Mouse (Mus musculus): ENCODE data around the gene Sertad2. TPM values are rescaled to one million over a fixed set of nuclear protein-coding genes. Genes with fewer than 3 reads are reported as not detected.

Gene Sertad2
- polyA plus RNA-seq, 1 experiment = 20.9 TPM

DNA sequence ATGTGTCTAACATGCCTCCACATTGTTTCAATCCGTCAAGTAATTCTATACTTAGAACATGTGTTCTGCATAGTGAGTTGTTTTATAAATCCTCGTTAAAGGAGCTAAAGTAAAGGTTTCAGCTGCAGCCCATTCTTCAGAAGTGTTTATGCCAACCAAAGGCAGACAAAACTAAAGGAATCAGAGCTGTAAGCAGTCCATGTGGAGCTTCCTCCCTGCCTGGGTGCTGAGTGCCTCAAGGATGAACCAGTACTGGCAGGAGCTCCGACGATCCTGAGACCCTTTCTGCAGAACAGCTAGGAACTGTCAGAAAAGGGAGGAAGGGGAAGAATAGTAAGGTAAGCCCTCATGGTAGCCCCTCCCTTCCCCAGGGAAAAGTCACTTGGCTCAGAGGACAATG, 28.3 kb upstream of the Sertad2 start:
- Histone ChIP-seq H3ac (ENCODE audit: control insufficient read depth, insufficient read length) (no peak overlapping the region), H3K4me2 (ENCODE audit: low read depth) (no peak overlapping the region), H3K79me2 (ENCODE audit: control insufficient read depth, insufficient read depth) (no peaks in the 10 kb centered on the region), H3K4me3 (no peak overlapping the region), H3K27me3 (ENCODE audit: control insufficient read depth, insufficient read depth, insufficient read length) (no peaks in the 10 kb centered on the region), H3K36me3 (ENCODE audit: control insufficient read depth, insufficient read depth) (no peaks in the 10 kb centered on the region)
- no peak for TF ChIP-seq POLR2A (IDR thresholded peaks at IDR 0.05; ENCODE audit: insufficient read length, low read depth)
- no peak for TF ChIP-seq MAX (IDR thresholded peaks at IDR 0.05; ENCODE audit: low read depth)
- TF ChIP-seq REST (IDR thresholded peaks at IDR 0.05; ENCODE audit: insufficient read depth, insufficient read length) = no peak
- no peak for TF ChIP-seq CEBPB (IDR thresholded peaks at IDR 0.05; ENCODE audit: insufficient read depth, poor library complexity, severe bottlenecking)
- TF ChIP-seq E2F4 (IDR thresholded peaks at IDR 0.05; ENCODE audit: insufficient read depth) = no peak
- no peak for TF ChIP-seq USF1 (IDR thresholded peaks at IDR 0.05; ENCODE audit: low read depth)
- TF ChIP-seq MYOG (IDR thresholded peaks at IDR 0.05; ENCODE audit: control insufficient read depth in 1 of 3, insufficient read depth in 1 of 3, insufficient read length in 2 of 3, low read depth in 2 of 3) = no peak
- no peak for TF ChIP-seq SRF (IDR thresholded peaks at IDR 0.05; ENCODE audit: control insufficient read depth, insufficient read length, low read depth)
- no peak for TF ChIP-seq TCF3 (IDR thresholded peaks at IDR 0.05; ENCODE audit: insufficient read length, low read depth)
- TF ChIP-seq POLR2AphosphoS2 (IDR thresholded peaks at IDR 0.05; ENCODE audit: insufficient read length, low read depth) = no peak
- TF ChIP-seq TCF12 (IDR thresholded peaks at IDR 0.05; ENCODE audit: insufficient read depth, poor library complexity, severe bottlenecking) = no peak
- TF ChIP-seq MYOD1 (IDR thresholded peaks at IDR 0.05; ENCODE audit: control insufficient read depth in 1 of 3, insufficient read length in 2 of 3, low read depth in 2 of 3) = no peak

DNA sequence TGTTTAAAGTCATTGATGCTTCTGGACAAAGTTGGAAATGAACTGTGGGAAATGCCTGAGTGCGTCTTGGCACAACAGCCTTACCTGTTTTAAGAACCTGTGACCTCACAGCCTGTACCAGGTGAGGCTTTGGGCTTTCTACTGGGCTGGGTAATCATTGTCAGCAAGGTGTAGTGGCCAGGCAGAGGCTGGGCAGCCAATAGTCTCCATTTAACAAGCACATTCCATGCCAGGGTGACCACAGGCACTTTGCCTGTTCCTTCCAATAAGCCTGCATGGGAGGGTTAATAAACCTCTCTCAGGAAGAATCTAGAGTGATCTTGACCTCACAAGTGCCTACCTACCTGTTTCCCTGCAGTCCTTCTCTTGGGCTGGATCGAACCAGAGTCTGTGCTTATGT, 21.7 kb upstream of the Sertad2 start:
- no peak overlapping the region for H3ac ChIP-seq (ENCODE audit: control insufficient read depth, insufficient read length)
- H3K27me3 ChIP-seq (ENCODE audit: control insufficient read depth, insufficient read depth, insufficient read length) = no peaks in the 10 kb centered on the region
- no peak for TF ChIP-seq REST (IDR thresholded peaks at IDR 0.05; ENCODE audit: insufficient read depth, insufficient read length)
- TF ChIP-seq TCF3 (IDR thresholded peaks at IDR 0.05; ENCODE audit: insufficient read length, low read depth) = no peak
- TF ChIP-seq CEBPB (IDR thresholded peaks at IDR 0.05; ENCODE audit: insufficient read depth, poor library complexity, severe bottlenecking) = no peak
- TF ChIP-seq MAX (IDR thresholded peaks at IDR 0.05; ENCODE audit: low read depth) = no peak
- no peak for TF ChIP-seq SRF (IDR thresholded peaks at IDR 0.05; ENCODE audit: control insufficient read depth, insufficient read length, low read depth)
- no peak for TF ChIP-seq POLR2A (IDR thresholded peaks at IDR 0.05; ENCODE audit: insufficient read length, low read depth)
- no peak for TF ChIP-seq USF1 (IDR thresholded peaks at IDR 0.05; ENCODE audit: low read depth)
- TF ChIP-seq E2F4 (IDR thresholded peaks at IDR 0.05; ENCODE audit: insufficient read depth) = no peak
- no peak for TF ChIP-seq MYOG (IDR thresholded peaks at IDR 0.05; ENCODE audit: control insufficient read depth in 1 of 3, insufficient read depth in 1 of 3, insufficient read length in 2 of 3, low read depth in 2 of 3)
- no peak for TF ChIP-seq TCF12 (IDR thresholded peaks at IDR 0.05; ENCODE audit: insufficient read depth, poor library complexity, severe bottlenecking)
- TF ChIP-seq POLR2AphosphoS2 (IDR thresholded peaks at IDR 0.05; ENCODE audit: insufficient read length, low read depth) = no peak
- TF ChIP-seq MYOD1 (IDR thresholded peaks at IDR 0.05; ENCODE audit: control insufficient read depth in 1 of 3, insufficient read length in 2 of 3, low read depth in 2 of 3) = no peak
- H3K36me3 ChIP-seq (ENCODE audit: control insufficient read depth, insufficient read depth) = no peaks in the 10 kb centered on the region
- H3K4me2 ChIP-seq (ENCODE audit: low read depth) = no peak overlapping the region
- H3K4me3 ChIP-seq = no peak overlapping the region
- H3K79me2 ChIP-seq (ENCODE audit: control insufficient read depth, insufficient read depth) = no peaks in the 10 kb centered on the region

DNA sequence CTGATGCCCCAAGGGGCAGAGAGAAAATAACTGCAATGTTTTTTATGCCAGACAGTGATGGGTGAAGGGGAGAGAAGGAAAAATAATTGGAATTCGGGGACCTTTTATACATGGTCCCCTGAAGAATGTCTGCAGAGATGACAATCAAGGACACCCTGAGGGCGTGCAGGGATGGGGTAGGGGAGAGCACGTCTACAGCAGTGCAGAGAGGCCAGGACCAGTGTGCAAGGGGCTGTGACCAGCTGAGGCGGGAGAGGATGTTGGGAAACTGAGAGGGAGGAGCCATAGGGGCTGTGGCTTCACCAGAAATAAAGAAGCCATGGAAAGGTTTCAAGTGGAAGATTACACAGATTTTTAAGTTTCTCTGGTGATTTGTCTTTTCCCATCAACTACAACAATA, 20.3 kb upstream of the Sertad2 start:
- Histone ChIP-seq H3ac (ENCODE audit: control insufficient read depth, insufficient read length) (no peak overlapping the region), H3K4me3 (no peak overlapping the region), H3K36me3 (ENCODE audit: control insufficient read depth, insufficient read depth) (no peaks in the 10 kb centered on the region), H3K27me3 (ENCODE audit: control insufficient read depth, insufficient read depth, insufficient read length) (no peaks in the 10 kb centered on the region), H3K4me2 (ENCODE audit: low read depth) (no peak overlapping the region), H3K79me2 (ENCODE audit: control insufficient read depth, insufficient read depth) (no peaks in the 10 kb centered on the region)
- TF ChIP-seq POLR2AphosphoS2 (IDR thresholded peaks at IDR 0.05; ENCODE audit: insufficient read length, low read depth) = no peak

DNA sequence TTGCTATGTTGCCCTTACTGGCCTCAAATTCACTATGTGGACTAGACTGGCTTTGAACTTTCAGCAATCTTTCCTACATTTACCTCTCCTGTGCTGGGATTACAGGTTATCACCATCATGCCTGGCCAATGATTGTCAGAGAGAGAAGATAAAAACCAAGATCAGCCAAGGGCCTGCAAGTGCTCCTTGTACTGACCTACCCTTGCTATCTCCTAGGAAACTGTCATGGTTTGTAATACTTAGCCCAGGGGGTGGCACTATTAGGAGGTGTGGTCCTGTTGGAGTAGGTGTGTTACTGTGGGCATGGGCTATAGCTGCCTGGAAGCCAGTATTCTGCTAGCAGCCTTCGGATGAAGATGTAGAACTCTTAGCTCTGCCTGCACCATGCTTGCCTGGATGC, 18.6 kb upstream of the Sertad2 start:
- Histone ChIP-seq H3K27me3 (ENCODE audit: control insufficient read depth, insufficient read depth, insufficient read length) (no peaks in the 10 kb centered on the region), H3K79me2 (ENCODE audit: control insufficient read depth, insufficient read depth) (no peaks in the 10 kb centered on the region), H3K4me3 (no peak overlapping the region), H3K4me2 (ENCODE audit: low read depth) (no peak overlapping the region), H3K36me3 (ENCODE audit: control insufficient read depth, insufficient read depth) (no peaks in the 10 kb centered on the region), H3ac (ENCODE audit: control insufficient read depth, insufficient read length) (no peak overlapping the region)
- TF ChIP-seq SRF (IDR thresholded peaks at IDR 0.05; ENCODE audit: control insufficient read depth, insufficient read length, low read depth) (no peak), TCF12 (IDR thresholded peaks at IDR 0.05; ENCODE audit: insufficient read depth, poor library complexity, severe bottlenecking) (no peak), TCF3 (IDR thresholded peaks at IDR 0.05; ENCODE audit: insufficient read length, low read depth) (no peak), CEBPB (IDR thresholded peaks at IDR 0.05; ENCODE audit: insufficient read depth, poor library complexity, severe bottlenecking) (no peak), POLR2AphosphoS2 (IDR thresholded peaks at IDR 0.05; ENCODE audit: insufficient read length, low read depth) (no peak), MYOD1 (IDR thresholded peaks at IDR 0.05; ENCODE audit: control insufficient read depth in 1 of 3, insufficient read length in 2 of 3, low read depth in 2 of 3) (no peak), REST (IDR thresholded peaks at IDR 0.05; ENCODE audit: insufficient read depth, insufficient read length) (no peak), E2F4 (IDR thresholded peaks at IDR 0.05; ENCODE audit: insufficient read depth) (no peak), MAX (IDR thresholded peaks at IDR 0.05; ENCODE audit: low read depth) (no peak), POLR2A (IDR thresholded peaks at IDR 0.05; ENCODE audit: insufficient read length, low read depth) (no peak)

DNA sequence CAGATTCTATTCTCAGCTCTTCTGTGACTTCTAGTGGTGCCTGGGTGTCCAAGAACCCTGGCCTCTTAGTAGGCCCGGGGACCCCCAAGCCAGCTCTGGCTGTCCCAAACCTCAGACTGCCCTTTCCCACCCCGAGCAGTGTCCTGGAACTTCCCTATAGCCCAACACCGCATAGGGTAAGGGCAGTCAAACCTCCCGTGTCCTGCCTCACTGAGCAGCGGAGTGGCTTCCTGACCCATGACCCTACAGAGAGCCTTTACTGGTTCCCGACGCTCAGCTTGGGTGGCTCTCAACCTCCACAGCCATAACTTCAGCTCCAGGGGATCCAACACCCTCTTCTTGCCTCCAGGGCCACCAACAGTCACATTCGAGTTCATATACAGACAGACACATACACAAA, 17.1 kb upstream of the Sertad2 start:
- no peak overlapping the region for H3K4me3 ChIP-seq
- no peak overlapping the region for H3K4me2 ChIP-seq (ENCODE audit: low read depth)
- no peaks in the 10 kb centered on the region for H3K27me3 ChIP-seq (ENCODE audit: control insufficient read depth, insufficient read depth, insufficient read length)
- H3K36me3 ChIP-seq (ENCODE audit: control insufficient read depth, insufficient read depth) = no peaks in the 10 kb centered on the region
- TF ChIP-seq E2F4 (IDR thresholded peaks at IDR 0.05; ENCODE audit: insufficient read depth) (no peak), TCF12 (IDR thresholded peaks at IDR 0.05; ENCODE audit: insufficient read depth, poor library complexity, severe bottlenecking) (no peak), REST (IDR thresholded peaks at IDR 0.05; ENCODE audit: insufficient read depth, insufficient read length) (no peak), CEBPB (IDR thresholded peaks at IDR 0.05; ENCODE audit: insufficient read depth, poor library complexity, severe bottlenecking) (no peak), USF1 (IDR thresholded peaks at IDR 0.05; ENCODE audit: low read depth) (no peak), MYOG (IDR thresholded peaks at IDR 0.05; ENCODE audit: control insufficient read depth in 1 of 3, insufficient read depth in 1 of 3, insufficient read length in 2 of 3, low read depth in 2 of 3) (no peak), MYOD1 (IDR thresholded peaks at IDR 0.05; ENCODE audit: control insufficient read depth in 1 of 3, insufficient read length in 2 of 3, low read depth in 2 of 3) (no peak), MAX (IDR thresholded peaks at IDR 0.05; ENCODE audit: low read depth) (no peak), POLR2AphosphoS2 (IDR thresholded peaks at IDR 0.05; ENCODE audit: insufficient read length, low read depth) (no peak), TCF3 (IDR thresholded peaks at IDR 0.05; ENCODE audit: insufficient read length, low read depth) (no peak), SRF (IDR thresholded peaks at IDR 0.05; ENCODE audit: control insufficient read depth, insufficient read length, low read depth) (no peak), POLR2A (IDR thresholded peaks at IDR 0.05; ENCODE audit: insufficient read length, low read depth) (no peak)
- no peak overlapping the region for H3ac ChIP-seq (ENCODE audit: control insufficient read depth, insufficient read length)
- no peaks in the 10 kb centered on the region for H3K79me2 ChIP-seq (ENCODE audit: control insufficient read depth, insufficient read depth)

Measured in myocyte (in vitro differentiated cells).